Mouse (Mus musculus): Measurements from ENCODE around the gene Gm10972.

DNA sequence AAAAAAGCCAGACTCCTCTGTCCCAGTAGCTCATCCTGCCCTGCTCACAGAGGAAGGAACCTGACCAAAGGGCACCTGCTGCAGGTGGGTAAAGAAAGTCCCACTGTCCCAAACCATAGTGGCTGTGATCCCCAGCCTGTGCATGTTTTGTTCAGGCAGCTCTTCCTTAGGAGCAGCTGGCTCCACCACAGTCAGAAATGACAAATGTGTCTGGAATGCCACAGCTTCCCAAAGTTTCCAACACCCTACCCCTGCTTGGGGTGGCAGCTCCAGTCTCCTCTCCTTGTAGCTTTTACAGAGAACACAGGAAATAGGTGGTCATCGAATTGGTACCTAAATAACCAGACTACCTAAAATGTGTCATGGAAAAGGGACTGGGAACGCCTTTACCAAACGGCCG lies 18.6 kb upstream of the Gm10972 start:
- TF ChIP-seq CTCF (IDR thresholded peaks at IDR 0.05; ENCODE audit: low read depth) (no peak), EP300 (IDR thresholded peaks at IDR 0.05; ENCODE audit: low read depth) (no peak)

Measured in heart, postnatal 0 days (tissue).